Mouse (Mus musculus) MEL (cell line): ENCODE measurements around the gene Zbtb43. TPM values are rescaled to one million over a fixed set of nuclear protein-coding genes. Genes with fewer than 3 reads are reported as not detected.

Experiments
- DNase-seq: peaks from one replicate; pipeline ENCODE4 v3.0.0; 2011; ENCODE audit warnings: low read depth, low spot score
- H3K27ac ChIP-seq: 2 replicates; pipeline ENCODE4 v1.5.1; 2012; ENCODE audit warnings: low read depth, mild to moderate bottlenecking, control low read depth, low read length, moderate library complexity; ENCODE audit not compliant: control insufficient read depth
- H3K27me3 ChIP-seq, 2 experiments: fragments of 150-350 bp in 1 of 2; sonication (generic) in 1 of 2; 2 replicates each; pipeline ENCODE4 v1.6.1; 2012; ENCODE audit warnings: low read length in 2 of 2, mild to moderate bottlenecking in 2 of 2, improper control_type of control experiment in 1 of 2, moderate library complexity in 1 of 2; ENCODE audit not compliant: insufficient read depth in 2 of 2, control insufficient read depth in 1 of 2
- H3K36me3 ChIP-seq, 2 experiments: 2 replicates each; pipeline ENCODE4 v1.6.1; 2012 to 2014; ENCODE audit warnings: low read length in 2 of 2, improper control_type of control experiment in 1 of 2, inconsistent platforms in 1 of 2, mild to moderate bottlenecking in 1 of 2; ENCODE audit not compliant: insufficient read depth in 2 of 2, control insufficient read depth in 1 of 2
- H3K4me1 ChIP-seq, 2 experiments: fragments of 150-350 bp in 1 of 2; sonication (generic) in 1 of 2; 2 replicates each; pipeline ENCODE4 v1.6.1; 2012; ENCODE audit warnings: low read length in 2 of 2, improper control_type of control experiment in 1 of 2, mild to moderate bottlenecking in 1 of 2; ENCODE audit not compliant: insufficient read depth in 2 of 2, control insufficient read depth in 1 of 2
- H3K4me3 ChIP-seq, 2 experiments: fragments of 150-350 bp in 1 of 2; sonication (generic) in 1 of 2; 2 replicates each; pipeline ENCODE4 v1.5.1; 2012; ENCODE audit warnings: low read depth in 2 of 2, low read length in 2 of 2, mild to moderate bottlenecking in 2 of 2, moderate library complexity in 2 of 2, control low read depth in 1 of 2, improper control_type of control experiment in 1 of 2; ENCODE audit not compliant: control insufficient read depth in 1 of 2, insufficient read depth in 1 of 2
- H3K79me2 ChIP-seq: 2 replicates; pipeline ENCODE4 v1.6.1; 2012; ENCODE audit warnings: mild to moderate bottlenecking, low read length, moderate library complexity; ENCODE audit not compliant: control insufficient read depth, poor library complexity, insufficient read depth
- H3K9ac ChIP-seq: 2 replicates; pipeline ENCODE4 v1.6.1; 2012; ENCODE audit warnings: low read depth, mild to moderate bottlenecking, control low read depth, low read length, moderate library complexity; ENCODE audit not compliant: control insufficient read depth, poor library complexity, severe bottlenecking
- H3K9me3 ChIP-seq: fragments of 150-350 bp; sonication (generic); replicated peaks from 2 replicates; pipeline ENCODE4 v1.6.1; 2012; ENCODE audit warnings: mild to moderate bottlenecking, low read length, improper control_type of control experiment, moderate library complexity; ENCODE audit not compliant: insufficient read depth
- CHD2 ChIP-seq: IDR thresholded peaks from 2 replicates; pipeline ENCODE4 v1.6.1; 2011; ENCODE audit warnings: low read length, improper control_type of control experiment
- CTCF ChIP-seq, 3 experiments: IDR thresholded peaks in 2 of 3; conservative IDR thresholded peaks in 1 of 3; 2 replicates each; pipeline ENCODE4 v1.5.1; 2011 to 2012; ENCODE audit warnings: low read length in 3 of 3, low read depth in 2 of 3, mild to moderate bottlenecking in 2 of 3, improper control_type of control experiment in 1 of 3, inconsistent platforms in 1 of 3, mixed read lengths in 1 of 3, moderate library complexity in 1 of 3; ENCODE audit not compliant: control insufficient read depth in 1 of 3, insufficient read depth in 1 of 3, poor library complexity in 1 of 3, severe bottlenecking in 1 of 3
- EP300 ChIP-seq, 2 experiments: IDR thresholded peaks; 2 replicates each; pipeline ENCODE4 v1.6.1; 2011; ENCODE audit warnings: improper control_type of control experiment in 2 of 2, low read length in 2 of 2, low read depth in 1 of 2, mild to moderate bottlenecking in 1 of 2
- ETS1 ChIP-seq: IDR thresholded peaks from 2 replicates; pipeline ENCODE4 v1.6.1; 2012; ENCODE audit warnings: low read depth, mild to moderate bottlenecking, inconsistent platforms, low read length, improper control_type of control experiment, moderate library complexity
- GABPA ChIP-seq: IDR thresholded peaks from 2 replicates; pipeline ENCODE4 v1.6.1; 2012; ENCODE audit warnings: low read depth, mild to moderate bottlenecking, inconsistent platforms, low read length, improper control_type of control experiment, moderate library complexity
- HCFC1 ChIP-seq: IDR thresholded peaks from 2 replicates; pipeline ENCODE4 v1.6.1; 2012; ENCODE audit warnings: low read depth, mild to moderate bottlenecking, inconsistent platforms, low read length, improper control_type of control experiment, moderate library complexity
- JUND ChIP-seq: IDR thresholded peaks from 2 replicates; pipeline ENCODE4 v1.6.1; 2011; ENCODE audit warnings: low read depth, mild to moderate bottlenecking, improper control_type of control experiment, low read length
- MAFK ChIP-seq: IDR thresholded peaks from 2 replicates; pipeline ENCODE4 v1.6.1; 2011; ENCODE audit warnings: low read depth, mild to moderate bottlenecking, low read length, improper control_type of control experiment, borderline replicate concordance
- MAX ChIP-seq: IDR thresholded peaks from 2 replicates; pipeline ENCODE4 v1.6.1; 2011; ENCODE audit warnings: low read length, improper control_type of control experiment
- MAZ ChIP-seq: IDR thresholded peaks from 2 replicates; pipeline ENCODE4 v1.6.1; 2012; ENCODE audit warnings: low read depth, mild to moderate bottlenecking, inconsistent platforms, low read length, improper control_type of control experiment
- MXI1 ChIP-seq: IDR thresholded peaks from 2 replicates; pipeline ENCODE4 v1.6.1; 2011; ENCODE audit warnings: mild to moderate bottlenecking, low read depth, low read length, improper control_type of control experiment
- MYB ChIP-seq: IDR thresholded peaks from 2 replicates; pipeline ENCODE4 v1.6.1; 2011; ENCODE audit warnings: mild to moderate bottlenecking, low read depth, low read length, improper control_type of control experiment
- MYC ChIP-seq: IDR thresholded peaks from 2 replicates; pipeline ENCODE4 v1.6.1; 2011; ENCODE audit warnings: low read depth, mild to moderate bottlenecking, low read length, improper control_type of control experiment, moderate library complexity
- POLR2A ChIP-seq, 2 experiments: IDR thresholded peaks; 2 replicates each; pipeline ENCODE4 v1.6.1; 2011 to 2012; ENCODE audit warnings: low read length in 2 of 2, mild to moderate bottlenecking in 2 of 2, control low read depth in 1 of 2, improper control_type of control experiment in 1 of 2, low read depth in 1 of 2, moderate library complexity in 1 of 2; ENCODE audit not compliant: control insufficient read depth in 1 of 2, insufficient read depth in 1 of 2, poor library complexity in 1 of 2
- POLR2AphosphoS2 ChIP-seq: IDR thresholded peaks from 2 replicates; pipeline ENCODE4 v1.6.1; 2011; ENCODE audit warnings: low read length, improper control_type of control experiment
- POLR2AphosphoS5 ChIP-seq: IDR thresholded peaks from 2 replicates; pipeline ENCODE4 v1.6.1; 2012; ENCODE audit warnings: low read depth, borderline replicate concordance, mild to moderate bottlenecking, inconsistent platforms, low read length, moderate library complexity, mixed read lengths
- RAD21 ChIP-seq: IDR thresholded peaks from 2 replicates; pipeline ENCODE4 v1.6.1; 2011; ENCODE audit warnings: mild to moderate bottlenecking, low read depth, low read length, improper control_type of control experiment
- SIN3A ChIP-seq: IDR thresholded peaks from 2 replicates; pipeline ENCODE4 v1.6.1; 2012; ENCODE audit warnings: low read length, improper control_type of control experiment, inconsistent platforms
- TBP ChIP-seq: IDR thresholded peaks from 2 replicates; pipeline ENCODE4 v1.8.0; 2011; ENCODE audit warnings: low read depth, low read length, improper control_type of control experiment
- TCF12 ChIP-seq: IDR thresholded peaks from 2 replicates; pipeline ENCODE4 v1.6.1; 2014; ENCODE audit warnings: low read depth, mild to moderate bottlenecking, inconsistent platforms, low read length, improper control_type of control experiment, moderate library complexity
- UBTF ChIP-seq: IDR thresholded peaks from 2 replicates; pipeline ENCODE4 v1.6.1; 2012; ENCODE audit warnings: low read depth, mild to moderate bottlenecking, inconsistent platforms, low read length, improper control_type of control experiment, moderate library complexity, borderline replicate concordance; ENCODE audit not compliant: insufficient read depth
- USF1 ChIP-seq: IDR thresholded peaks from 2 replicates; pipeline ENCODE4 v1.6.1; 2014; ENCODE audit warnings: low read depth, mild to moderate bottlenecking, inconsistent platforms, low read length, improper control_type of control experiment, moderate library complexity
- ZKSCAN1 ChIP-seq: IDR thresholded peaks from 2 replicates; pipeline ENCODE4 v1.6.1; 2012; ENCODE audit warnings: low read depth, mild to moderate bottlenecking, inconsistent platforms, low read length, improper control_type of control experiment, moderate library complexity
- ZMIZ1 ChIP-seq: IDR thresholded peaks from 2 replicates; pipeline ENCODE4 v1.6.1; 2012; ENCODE audit warnings: low read depth, mild to moderate bottlenecking, inconsistent platforms, low read length, improper control_type of control experiment, moderate library complexity
- polyA plus RNA-seq, 2 experiments: library from polyadenylated mRNA; stranded (reverse) in 1 of 2; unstranded in 1 of 2; fragments of >175 nt in 1 of 2; fragments of >200 nt in 1 of 2; gene quantifications; 2 replicates each; pipeline versions ENCODE4 v1.2.1 to v1.2.4; 2012; ENCODE audit warnings: low replicate concordance in 2 of 2, low read depth in 1 of 2; ENCODE audit not compliant: insufficient read length in 2 of 2, insufficient read depth in 1 of 2, missing spikeins in 1 of 2
- total RNA-seq: library from RNA; depleted of rRNA; stranded (reverse); fragments of 300-350 nt; gene quantifications from 2 replicates; pipeline ENCODE4 v1.2.3, GENCODE M21; 2012

The Zbtb43 gene
- total and polyA plus RNA-seq, 3 experiments, result 15.5 to 17.7 TPM; not detected in 1

- Histone ChIP-seq H3K27me3 (no peaks in the 10 kb centered on the region), H3K9ac (no peak overlapping the region), H3K79me2 (0 out of 2 replicates have a peak, but pooled peaks cover 4% of the 10 kb centered on the region), H3K4me1 (peaks cover 6 to 11% of the 10 kb centered on the region in 2 experiments), H3K4me3 (no peak overlapping the region), H3K9me3 (no peaks in the 10 kb centered on the region), H3K27ac (no peak overlapping the region), H3K36me3 (peaks cover 13 to 14% of the 10 kb centered on the region in 2 experiments)
- no peak for DNase-seq
- TF ChIP-seq POLR2A (IDR thresholded peaks at IDR 0.05; ENCODE audit: control insufficient read depth in 1 of 2, insufficient read depth in 1 of 2, low read depth in 1 of 2, low read length in 2 of 2, poor library complexity in 1 of 2), result no peak
- TF ChIP-seq MXI1, result no peak
- TF ChIP-seq POLR2AphosphoS5, result no peak
- no peak for TF ChIP-seq USF1
- no peak for TF ChIP-seq RAD21
- no peak for TF ChIP-seq CTCF (IDR thresholded peaks at IDR 0.05 in 2 of 3, conservative IDR thresholded peaks at IDR 0.05 in 1 of 3; ENCODE audit: control insufficient read depth in 1 of 3, insufficient read depth in 1 of 3, low read depth in 2 of 3, low read length in 3 of 3, poor library complexity in 1 of 3, severe bottlenecking in 1 of 3)
- no peak for TF ChIP-seq MYB
- TF ChIP-seq GABPA, result no peak
- TF ChIP-seq MYC, result no peak
- TF ChIP-seq MAX, result no peak
- no peak for TF ChIP-seq ZKSCAN1
- no peak for TF ChIP-seq MAZ
- TF ChIP-seq UBTF, result no peak
- TF ChIP-seq SIN3A, result no peak
- no peak for TF ChIP-seq ZMIZ1
- TF ChIP-seq MAFK, result no peak
Measured at GRCm38 (mm10) chr2:33455350-33455749, 13.0 kb downstream of the Zbtb43 start.

- H3K36me3 ChIP-seq, result peaks cover 8 to 14% of the 10 kb centered on the region in 2 experiments
- no peak for TF ChIP-seq POLR2A (IDR thresholded peaks at IDR 0.05; ENCODE audit: control insufficient read depth in 1 of 2, insufficient read depth in 1 of 2, low read depth in 1 of 2, low read length in 2 of 2, poor library complexity in 1 of 2)
- TF ChIP-seq HCFC1, result no peak
- no peak for TF ChIP-seq TBP
- TF ChIP-seq ETS1, result no peak
- no peak for TF ChIP-seq EP300 (IDR thresholded peaks at IDR 0.05; ENCODE audit: low read depth in 1 of 2, low read length in 2 of 2)
- TF ChIP-seq SIN3A, result no peak
- no peak for TF ChIP-seq GABPA
- TF ChIP-seq CHD2, result no peak
- no peak for TF ChIP-seq POLR2AphosphoS2
- no peak for TF ChIP-seq TCF12
- no peak for TF ChIP-seq MAX
- no peak for TF ChIP-seq JUND
- H3K9ac ChIP-seq, result no peak overlapping the region
Measured at GRCm38 (mm10) chr2:33454816-33455215, 13.5 kb downstream of the Zbtb43 start.

More at GRCm38 (mm10) chr2:33454816-33455215, 13.5 kb downstream of the Zbtb43 start:
- Histone ChIP-seq H3K27me3 (no peaks in the 10 kb centered on the region), H3K9me3 (no peaks in the 10 kb centered on the region), H3K27ac (no peak overlapping the region), H3K4me3 (no peak overlapping the region), H3K79me2 (0 out of 2 replicates have a peak, but pooled peaks cover 4% of the 10 kb centered on the region), H3K4me1 (peaks cover under 1 to 6% of the 10 kb centered on the region in 2 experiments)
- DNase-seq, result no peak
